Mouse (Mus musculus): ENCODE data around the gene Myoz1. TPM values are rescaled to one million over a fixed set of nuclear protein-coding genes. Genes with fewer than 3 reads are reported as not detected.

Gene Myoz1
- total and polyA plus RNA-seq, 3 experiments, result 0.15 TPM; not detected in 1

DNA sequence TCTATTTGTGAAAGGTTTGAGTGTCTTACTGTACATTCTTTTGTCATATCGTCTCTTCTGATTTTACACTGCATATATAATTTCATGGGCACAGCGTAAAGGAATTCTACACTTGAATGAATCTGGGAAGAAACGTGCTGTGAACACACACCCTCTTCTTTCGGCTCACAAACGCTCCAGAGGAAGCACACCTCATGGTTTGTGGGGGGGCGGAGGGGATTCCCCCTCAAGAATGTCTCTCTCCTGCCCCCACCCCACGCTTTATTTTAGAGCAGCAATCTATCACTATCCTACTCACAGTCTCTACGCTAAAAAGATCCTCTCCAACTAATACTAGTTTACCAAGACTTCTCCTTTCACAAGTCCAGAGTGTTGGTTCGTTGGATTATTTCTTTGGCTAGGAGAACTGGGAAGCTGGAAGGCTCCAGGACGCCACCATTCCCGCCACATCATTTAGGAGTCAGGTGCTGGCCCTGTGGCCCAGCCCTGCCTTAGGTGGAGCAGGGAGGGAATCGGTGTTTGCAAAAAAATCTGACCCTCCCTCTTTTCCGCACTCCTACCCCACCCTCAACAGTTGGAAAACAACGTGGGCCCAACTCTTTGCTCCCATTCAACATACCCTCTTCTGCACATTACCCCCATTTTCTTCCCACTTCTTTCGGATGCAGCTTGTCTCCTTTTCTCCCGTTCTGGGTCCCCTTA lies 16.3 kb downstream of the Myoz1 start:
- Histone ChIP-seq H3K79me2 (ENCODE audit: control insufficient read depth, insufficient read depth, low read length, poor library complexity) (peaks cover 13% of the 10 kb centered on the region), H3K36me3 (ENCODE audit: control insufficient read depth in 1 of 2, insufficient read depth in 2 of 2, low read length in 2 of 2) (peaks cover 0 to 14% of the 10 kb centered on the region in 2 experiments; a peak in 2 of 4 replicates), H3K9me3 (replicated peaks; ENCODE audit: insufficient read depth, low read length) (no peaks in the 10 kb centered on the region), H3K27me3 (ENCODE audit: control insufficient read depth in 1 of 2, insufficient read depth in 2 of 2, low read length in 2 of 2) (no peaks in the 10 kb centered on the region), H3K27ac (ENCODE audit: control insufficient read depth, low read depth, low read length) (peak overlapping the region; percentile 80), H3K9ac (ENCODE audit: control insufficient read depth, low read depth, low read length, poor library complexity, severe bottlenecking) (peak overlapping the region; percentile 96), H3K4me3 (ENCODE audit: control insufficient read depth in 1 of 2, insufficient read depth in 1 of 2, low read depth in 2 of 2, low read length in 2 of 2) (peak overlapping the region; percentile 63 to 100), H3K4me1 (ENCODE audit: control insufficient read depth in 1 of 2, insufficient read depth in 2 of 2, low read length in 2 of 2) (peaks cover 2 to 9% of the 10 kb centered on the region in 2 experiments; a peak in 3 of 4 replicates)
- TF ChIP-seq JUND (IDR thresholded peaks at IDR 0.05; ENCODE audit: low read depth, low read length) (no peak), MAFK (IDR thresholded peaks at IDR 0.05; ENCODE audit: borderline replicate concordance, low read depth, low read length) (no peak), MYC (IDR thresholded peaks at IDR 0.05; ENCODE audit: low read depth, low read length) (0 out of 2 replicates have a peak, but pooled peaks have one; percentile 52), E2F4 (IDR thresholded peaks at IDR 0.05; ENCODE audit: borderline replicate concordance, low read depth, low read length) (no peak), TCF12 (IDR thresholded peaks at IDR 0.05; ENCODE audit: low read depth, low read length) (no peak), MAX (IDR thresholded peaks at IDR 0.05; ENCODE audit: low read length) (peak; percentile 27; the same call in 1 of the 2 replicates), POLR2A (IDR thresholded peaks at IDR 0.05; ENCODE audit: control insufficient read depth in 1 of 2, insufficient read depth in 1 of 2, low read depth in 1 of 2, low read length in 2 of 2, poor library complexity in 1 of 2) (no peak), NELFE (IDR thresholded peaks at IDR 0.05; ENCODE audit: low read depth, low read length) (no peak; the same call in 1 of the 2 replicates), ZNF384 (IDR thresholded peaks at IDR 0.05; ENCODE audit: low read depth, low read length) (no peak), CHD1 (IDR thresholded peaks at IDR 0.05; ENCODE audit: low read depth, low read length) (no peak), USF1 (IDR thresholded peaks at IDR 0.05; ENCODE audit: low read depth, low read length) (no peak), RAD21 (IDR thresholded peaks at IDR 0.05; ENCODE audit: low read depth, low read length) (no peak), RCOR1 (IDR thresholded peaks at IDR 0.05; ENCODE audit: low read depth, low read length) (no peak), CHD2 (IDR thresholded peaks at IDR 0.05; ENCODE audit: low read length) (no peak; the same call in 1 of the 2 replicates), SIN3A (IDR thresholded peaks at IDR 0.05; ENCODE audit: low read length) (peak; percentile 58), POLR2AphosphoS5 (IDR thresholded peaks at IDR 0.05; ENCODE audit: borderline replicate concordance, low read depth, low read length) (no peak), MEF2A (IDR thresholded peaks at IDR 0.05; ENCODE audit: extremely low read depth, insufficient replicate concordance, low read depth, low read length, poor library complexity, severe bottlenecking) (no peak), ELF1 (IDR thresholded peaks at IDR 0.05; ENCODE audit: low read depth, low read length) (no peak), MAZ (IDR thresholded peaks at IDR 0.05; ENCODE audit: low read depth, low read length) (peak; percentile 53; the same call in 1 of the 2 replicates), MXI1 (IDR thresholded peaks at IDR 0.05; ENCODE audit: low read depth, low read length) (peak; percentile 64), TAL1 (IDR thresholded peaks at IDR 0.05; ENCODE audit: low read length) (no peak), BHLHE40 (IDR thresholded peaks at IDR 0.05; ENCODE audit: borderline replicate concordance, low read depth, low read length) (no peak; the same call in 1 of the 2 replicates), EP300 (IDR thresholded peaks at IDR 0.05; ENCODE audit: low read depth in 1 of 2, low read length in 2 of 2) (no peak), GABPA (IDR thresholded peaks at IDR 0.05; ENCODE audit: low read depth, low read length) (no peak)
- DNase-seq (ENCODE audit: low read depth, low spot score), result peak; percentile 62
